Mouse (Mus musculus) heart, embryonic 16.5 days (tissue): ENCODE data around the gene Chrnb4. TPM values are rescaled to one million over a fixed set of nuclear protein-coding genes. Genes with fewer than 3 reads are reported as not detected.

ENCODE experiments used
- ATAC-seq: fragments of 200-750 bp; cut with Nextera tagmentation; replicated peaks from 2 replicates; pipeline ENCODE4 v1.8.0; 2017; ENCODE audit warnings: moderate number of reproducible peaks; ENCODE audit not compliant: insufficient read depth, low FRiP score; ENCODE audit errors: extremely low read depth
- H3K27ac ChIP-seq: fragments of 300-500 bp; sonication (generic); 2 replicates; pipeline ENCODE4 v1.5.1; 2014; ENCODE audit warnings: mild to moderate bottlenecking, low read length, control low read depth, moderate library complexity
- H3K27me3 ChIP-seq: fragments of 300-500 bp; sonication (generic); 2 replicates; pipeline ENCODE4 v1.6.1; 2014; ENCODE audit warnings: low read length, mixed read lengths; ENCODE audit not compliant: control insufficient read depth, insufficient read depth
- H3K36me3 ChIP-seq: fragments of 300-500 bp; sonication (generic); 2 replicates; pipeline ENCODE4 v1.6.1; 2014; ENCODE audit not compliant: control insufficient read depth, insufficient read depth
- H3K4me1 ChIP-seq: fragments of 300-500 bp; sonication (generic); 2 replicates; pipeline ENCODE4 v1.6.1; 2014; ENCODE audit warnings: low read length, mixed read lengths; ENCODE audit not compliant: control insufficient read depth, insufficient read depth
- H3K4me2 ChIP-seq: fragments of 300-500 bp; sonication (generic); 2 replicates; pipeline ENCODE4 v1.6.1; 2014; ENCODE audit warnings: low read depth, mild to moderate bottlenecking, control low read depth, low read length
- H3K4me3 ChIP-seq: fragments of 300-500 bp; sonication (generic); 2 replicates; pipeline ENCODE4 v1.5.1; 2014; ENCODE audit warnings: mild to moderate bottlenecking, control low read depth, low read length
- H3K9ac ChIP-seq: fragments of 300-500 bp; sonication (generic); 2 replicates; pipeline ENCODE4 v1.6.1; 2014; ENCODE audit warnings: low read length, control low read depth
- H3K9me3 ChIP-seq: fragments of 300-500 bp; sonication (generic); replicated peaks from 2 replicates; pipeline ENCODE4 v1.6.1; 2016; ENCODE audit warnings: low read length; ENCODE audit not compliant: control insufficient read depth
- WGBS: fragments of 180-500 bp; shearing (Covaris S2); extraction: QIAGEN DNeasy Blood & Tissue Kit; methylation state at CpG from one replicate; pipeline ENCODE4 v1.1.7; 2014; 5-methylcytosine and 5-hydroxymethylcytosine counted together
- polyA plus RNA-seq: library from polyadenylated mRNA; unstranded; fragments of >200 nt; fragmentation: Nextera tagmentation; extraction: Ambion mirVana; gene quantifications from 2 replicates; pipeline ENCODE4 v1.2.1, GENCODE M21; 2015

Chrnb4 gene
- polyA plus RNA-seq, 1 experiment from 2014 or later: 0.29 TPM

GRCm38 (mm10) chr9:55058067-55058466 is 9.5 kb upstream of the Chrnb4 start:
- WGBS: 89% methylated on average over 4 of the region's 4 CpGs
- no peak overlapping the region for H3K4me2 ChIP-seq
- no peaks in the 10 kb centered on the region for H3K36me3 ChIP-seq
- H3K27me3 ChIP-seq: no peaks in the 10 kb centered on the region
- no peak overlapping the region for H3K27ac ChIP-seq
- H3K4me3 ChIP-seq: no peak overlapping the region
- ATAC-seq: no peak
- no peaks in the 10 kb centered on the region for H3K9me3 ChIP-seq
- no peak overlapping the region for H3K9ac ChIP-seq
- H3K4me1 ChIP-seq: no peaks in the 10 kb centered on the region

- no peak for ATAC-seq
- H3K27me3 ChIP-seq: no peaks in the 10 kb centered on the region
- H3K36me3 ChIP-seq: no peaks in the 10 kb centered on the region
- H3K27ac ChIP-seq: no peak overlapping the region
- H3K4me1 ChIP-seq: no peaks in the 10 kb centered on the region
- H3K4me2 ChIP-seq: no peak overlapping the region
- WGBS: 76% methylated on average over 2 of the region's 2 CpGs
- H3K4me3 ChIP-seq: no peak overlapping the region
- H3K9me3 ChIP-seq: no peaks in the 10 kb centered on the region
- H3K9ac ChIP-seq: no peak overlapping the region
Measured at GRCm38 (mm10) chr9:55055386-55055930, 6.9 kb upstream of the Chrnb4 start.

GRCm38 (mm10) chr9:55046764-55047163 is 1.8 kb downstream of the Chrnb4 start:
- no peaks in the 10 kb centered on the region for H3K36me3 ChIP-seq
- H3K4me1 ChIP-seq: 0 out of 2 replicates have a peak, but pooled peaks cover 3% of the 10 kb centered on the region
- no peak overlapping the region for H3K4me2 ChIP-seq
- ATAC-seq: no peak
- H3K9me3 ChIP-seq: no peaks in the 10 kb centered on the region
- no peak overlapping the region for H3K9ac ChIP-seq
- WGBS: 0% methylated on average over 3 of the region's 3 CpGs
- no peak overlapping the region for H3K27ac ChIP-seq
- no peak overlapping the region for H3K4me3 ChIP-seq
- 0 out of 2 replicates have a peak, but pooled peaks cover 5% of the 10 kb centered on the region for H3K27me3 ChIP-seq

GRCm38 (mm10) chr9:55045001-55045400 is 3.6 kb downstream of the Chrnb4 start:
- no peak for ATAC-seq
- Histone ChIP-seq H3K27ac (no peak overlapping the region), H3K9me3 (no peaks in the 10 kb centered on the region), H3K27me3 (0 out of 2 replicates have a peak, but pooled peaks cover 5% of the 10 kb centered on the region), H3K4me2 (no peak overlapping the region), H3K4me3 (no peak overlapping the region), H3K4me1 (0 out of 2 replicates have a peak, but pooled peaks cover 3% of the 10 kb centered on the region), H3K36me3 (no peaks in the 10 kb centered on the region), H3K9ac (no peak overlapping the region)
- 64% methylated on average over 2 of the region's 2 CpGs for WGBS

- Histone ChIP-seq H3K9ac (no peak overlapping the region), H3K4me2 (no peak overlapping the region), H3K4me3 (no peak overlapping the region), H3K27me3 (0 out of 2 replicates have a peak, but pooled peaks cover 5% of the 10 kb centered on the region), H3K9me3 (no peaks in the 10 kb centered on the region), H3K27ac (no peak overlapping the region), H3K36me3 (no peaks in the 10 kb centered on the region), H3K4me1 (no peaks in the 10 kb centered on the region)
- no peak for ATAC-seq
- WGBS: 24% methylated on average over 8 of the region's 8 CpGs
Measured at GRCm38 (mm10) chr9:55043688-55044087, 4.9 kb downstream of the Chrnb4 start.

GRCm38 (mm10) chr9:55041389-55041788 is 7.2 kb downstream of the Chrnb4 start:
- Histone ChIP-seq H3K4me3 (no peak overlapping the region), H3K9me3 (no peaks in the 10 kb centered on the region), H3K4me1 (no peaks in the 10 kb centered on the region), H3K4me2 (no peak overlapping the region), H3K9ac (no peak overlapping the region), H3K27me3 (peaks cover 2% of the 10 kb centered on the region; the same call in 1 of the 2 replicates), H3K27ac (no peak overlapping the region), H3K36me3 (no peaks in the 10 kb centered on the region)
- ATAC-seq: no peak
- 71% methylated on average over 2 of the region's 2 CpGs for WGBS

GRCm38 (mm10) chr9:55039983-55040382 is 8.6 kb downstream of the Chrnb4 start:
- no peak overlapping the region for H3K27ac ChIP-seq
- H3K27me3 ChIP-seq: peaks cover 2% of the 10 kb centered on the region; the same call in 1 of the 2 replicates
- H3K4me2 ChIP-seq: no peak overlapping the region
- 63% methylated on average over 5 of the region's 5 CpGs for WGBS
- H3K4me1 ChIP-seq: no peaks in the 10 kb centered on the region
- H3K36me3 ChIP-seq: no peaks in the 10 kb centered on the region
- no peak overlapping the region for H3K9ac ChIP-seq
- no peak overlapping the region for H3K4me3 ChIP-seq
- H3K9me3 ChIP-seq: no peaks in the 10 kb centered on the region
- ATAC-seq: no peak

- no peaks in the 10 kb centered on the region for H3K36me3 ChIP-seq
- no peak overlapping the region for H3K9ac ChIP-seq
- ATAC-seq: no peak
- WGBS: 78% methylated on average over 8 of the region's 8 CpGs
- no peaks in the 10 kb centered on the region for H3K9me3 ChIP-seq
- no peak overlapping the region for H3K4me3 ChIP-seq
- H3K4me2 ChIP-seq: no peak overlapping the region
- H3K4me1 ChIP-seq: no peaks in the 10 kb centered on the region
- H3K27me3 ChIP-seq: peaks cover 2% of the 10 kb centered on the region; the same call in 1 of the 2 replicates
- no peak overlapping the region for H3K27ac ChIP-seq
Measured at GRCm38 (mm10) chr9:55038948-55039347, 9.6 kb downstream of the Chrnb4 start.

- no peak overlapping the region for H3K9ac ChIP-seq
- 48% methylated on average over 6 of the region's 6 CpGs for whole genome bisulfite sequencing
- ATAC-seq: no peak
- H3K27me3 ChIP-seq: peaks cover 13% of the 10 kb centered on the region
- no peaks in the 10 kb centered on the region for H3K9me3 ChIP-seq
- H3K4me1 ChIP-seq: no peaks in the 10 kb centered on the region
- H3K27ac ChIP-seq: no peak overlapping the region
- H3K4me2 ChIP-seq: no peak overlapping the region
- H3K4me3 ChIP-seq: no peak overlapping the region
- H3K36me3 ChIP-seq: no peaks in the 10 kb centered on the region
Measured at GRCm38 (mm10) chr9:55031435-55032167, 17.0 kb downstream of the Chrnb4 start.
